Mouse (Mus musculus): ENCODE measurements around the gene 4930469K13Rik.

- TF ChIP-seq CTCF (IDR thresholded peaks at IDR 0.05; ENCODE audit: extremely low read depth, insufficient read depth, low read length) (no peak), POLR2A (IDR thresholded peaks at IDR 0.05; ENCODE audit: extremely low read depth, insufficient read depth, low read length) (no peak)
Measured at GRCm38 (mm10) chr11:33967708-33968107, 130.6 kb downstream of the 4930469K13Rik start.

All from cortical plate, adult 2 months (tissue).